Comparison of ENCODE assay signal across 18 mouse cellular contexts in the genomic region with DNA sequence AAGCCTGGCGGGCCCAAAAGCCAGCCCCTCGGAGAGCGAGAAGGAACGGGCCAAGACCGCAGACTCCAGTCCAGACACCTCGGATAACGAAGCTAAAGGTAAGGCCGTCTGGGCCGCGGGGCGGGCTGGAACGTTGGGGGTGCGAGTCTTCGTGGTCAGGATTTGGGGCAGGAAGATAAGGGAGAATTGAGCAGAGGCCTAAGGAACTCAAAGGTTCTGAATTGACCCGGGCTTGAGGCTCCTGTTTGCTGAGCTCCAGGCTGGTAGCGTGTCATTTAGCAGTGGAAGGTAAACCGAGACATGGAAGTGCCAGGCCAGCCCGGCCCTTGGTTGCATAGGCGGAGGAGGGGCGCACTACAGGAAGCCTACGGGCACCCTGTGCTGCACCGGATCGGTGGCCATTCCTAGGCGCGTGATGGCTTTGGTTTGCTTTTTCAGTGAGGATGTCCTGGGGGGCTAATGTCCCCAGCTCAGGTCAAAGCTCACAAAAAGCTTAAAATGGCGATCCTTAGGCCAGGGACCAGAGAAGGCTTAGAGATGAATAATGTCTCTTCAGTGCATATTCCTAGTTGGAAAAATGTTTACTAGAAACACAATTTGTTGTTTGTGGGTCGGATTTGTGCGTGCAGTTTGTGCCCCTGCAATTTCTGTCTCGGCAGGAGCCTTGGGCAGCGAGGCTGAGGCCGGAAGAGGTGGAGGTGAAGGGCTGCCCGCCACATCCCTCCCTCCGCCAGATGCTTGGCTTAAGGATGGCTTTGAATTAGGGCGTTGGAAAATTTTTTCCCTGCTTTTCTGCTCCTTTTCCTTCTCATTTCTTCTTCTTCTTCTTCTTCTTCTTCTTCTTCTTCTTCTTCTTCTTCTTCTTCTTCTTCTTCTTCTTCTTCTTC. TPM values are rescaled to one million over a fixed set of nuclear protein-coding genes. Genes with fewer than 3 reads are reported as not detected.
DNase-seq lines count a peak whose midpoint lies in the region; ATAC-seq lines count a peak whose summit lies in the region.
"Had no signal": no experiment of that assay in that cellular context is flagged by ENCODE, and none has a peak within 500 bp of the region (broad histone marks: within the 10 kb centered on the region; RNA-seq: fewer than 3 reads in every experiment).

No protein-coding gene starts in this region.

- H3K9ac ChIP-seq in kidney, embryonic 15.5 days: peak overlapping the region; percentile 78
- H3K9ac ChIP-seq in neural tube, embryonic 13.5 days: peak overlapping the region; percentile 100
- H3K9ac ChIP-seq: heart, embryonic 13.5 days; midbrain, embryonic 13.5 days had no signal

- peak overlapping the region; percentile 65 for H3K4me3 ChIP-seq in kidney, embryonic 15.5 days (replicated peaks)
- H3K4me3 ChIP-seq in neural tube, embryonic 13.5 days: peak overlapping the region; percentile 90
- H3K4me3 ChIP-seq: heart, embryonic 13.5 days; midbrain, embryonic 13.5 days had no signal

- H3K9me3 ChIP-seq in kidney, embryonic 15.5 days (replicated peaks): no peaks in the 10 kb centered on the region
- no peaks in the 10 kb centered on the region for H3K9me3 ChIP-seq in neural tube, embryonic 13.5 days
- H3K9me3 ChIP-seq: heart, embryonic 13.5 days; midbrain, embryonic 13.5 days had no signal

- ATAC-seq in kidney, embryonic 15.5 days (replicated peaks; ENCODE audit: low FRiP score): no peak
- no peak for ATAC-seq in neural tube, embryonic 13.5 days (ENCODE audit: low read depth)
- ATAC-seq: forebrain, embryonic 14.5 days had no signal

- H3K36me3 ChIP-seq in kidney, embryonic 15.5 days: no peaks in the 10 kb centered on the region
- H3K36me3 ChIP-seq in neural tube, embryonic 13.5 days: no peaks in the 10 kb centered on the region
- H3K36me3 ChIP-seq: heart, embryonic 13.5 days; midbrain, embryonic 13.5 days had no signal

- peak overlapping the region; percentile 77 for H3K4me2 ChIP-seq in kidney, embryonic 15.5 days
- H3K4me2 ChIP-seq in neural tube, embryonic 13.5 days: peak overlapping the region; percentile 91
- H3K4me2 ChIP-seq: midbrain, embryonic 13.5 days had no signal

- WGBS in kidney, embryonic 15.5 days: 3% methylated on average over 34 of the region's 34 CpGs
- 4% methylated on average over 34 of the region's 34 CpGs for WGBS in neural tube, embryonic 13.5 days

- H3K27me3 ChIP-seq in kidney, embryonic 15.5 days: peaks cover 69% of the 10 kb centered on the region
- H3K27me3 ChIP-seq in neural tube, embryonic 13.5 days: peaks cover 83% of the 10 kb centered on the region

- peaks cover 64% of the 10 kb centered on the region for H3K4me1 ChIP-seq in kidney, embryonic 15.5 days
- peaks cover 42% of the 10 kb centered on the region for H3K4me1 ChIP-seq in neural tube, embryonic 13.5 days (replicated peaks)

- no peak for DNase-seq in kidney, adult 11 months
- peak; percentile 74 for DNase-seq in MN1 (ENCODE audit: low spot score)
- DNase-seq in kidney, postnatal 10 days: peak; percentile 61
- DNase-seq in embryo, embryonic 9.5 days (ENCODE audit: extremely low spot score): no peak
- no peak for DNase-seq in left cerebral cortex, adult 11 months (ENCODE audit: low spot score)
- no peak for DNase-seq in thymus, postnatal 36 days
- DNase-seq: adrenal gland, postnatal 10 days; cerebellum, postnatal 36 days; liver; lung, postnatal 10 days; right cerebral cortex, postnatal 14 days had no signal

- H3K27ac ChIP-seq in kidney, embryonic 15.5 days: peak overlapping the region; percentile 92
- peak overlapping the region; percentile 88 for H3K27ac ChIP-seq in neural tube, embryonic 13.5 days (replicated peaks)
- H3K27ac ChIP-seq: heart, embryonic 13.5 days; midbrain, embryonic 13.5 days had no signal

RNA-seq across cellular contexts. Expression of gene Hoxc5, which starts 0.5 kb away (rescaled TPM):
- 3.6 and 4.8 TPM in 2 replicates for polyA plus RNA-seq in kidney, embryonic 15.5 days (2015; fragmentation: Nextera tagmentation; extraction: Ambion mirVana)
- polyA plus RNA-seq in neural tube, embryonic 13.5 days (2015; fragmentation: Nextera tagmentation; extraction: Ambion mirVana): 18.8 and 32.2 TPM in 2 replicates
- polyA plus RNA-seq: forebrain, embryonic 14.5 days had no signal

RNA-seq across cellular contexts. Expression of gene Hoxc10, which starts 1.2 kb away (rescaled TPM):
- 52.4 and 53.5 TPM in 2 replicates for polyA plus RNA-seq in kidney, embryonic 15.5 days (2015; fragmentation: Nextera tagmentation; extraction: Ambion mirVana)
- 58.5 and 92.4 TPM in 2 replicates for polyA plus RNA-seq in neural tube, embryonic 13.5 days (2015; fragmentation: Nextera tagmentation; extraction: Ambion mirVana)
- polyA plus RNA-seq: embryonic facial prominence, embryonic 14.5 days; forebrain, embryonic 14.5 days; heart, embryonic 13.5 days; hindbrain, embryonic 11.5 days; midbrain, embryonic 13.5 days had no signal

RNA-seq across cellular contexts. Expression of gene Hoxc9, which starts 8.5 kb away (rescaled TPM):
- polyA plus RNA-seq in kidney, embryonic 15.5 days (2015; fragmentation: Nextera tagmentation; extraction: Ambion mirVana): 10.0 and 10.7 TPM in 2 replicates
- polyA plus RNA-seq in neural tube, embryonic 13.5 days (2015; fragmentation: Nextera tagmentation; extraction: Ambion mirVana): 40.9 and 43.4 TPM in 2 replicates
- polyA plus RNA-seq: embryonic facial prominence, embryonic 14.5 days; forebrain, embryonic 14.5 days; heart, embryonic 13.5 days; hindbrain, embryonic 11.5 days; midbrain, embryonic 13.5 days had no signal

RNA-seq across cellular contexts. Expression of gene Hoxc11, which starts 13.5 kb away (rescaled TPM):
- polyA plus RNA-seq in kidney, embryonic 15.5 days (2015; fragmentation: Nextera tagmentation; extraction: Ambion mirVana): 1.7 and 2.9 TPM in 2 replicates
- 2.6 and 3.8 TPM in 2 replicates for polyA plus RNA-seq in neural tube, embryonic 13.5 days (2015; fragmentation: Nextera tagmentation; extraction: Ambion mirVana)
- polyA plus RNA-seq: embryonic facial prominence, embryonic 14.5 days; forebrain, embryonic 14.5 days; heart, embryonic 13.5 days; hindbrain, embryonic 11.5 days; midbrain, embryonic 13.5 days had no signal

RNA-seq across cellular contexts. Expression of gene Hoxc8, which starts 22.7 kb away (rescaled TPM):
- polyA plus RNA-seq in kidney, embryonic 15.5 days (2015; fragmentation: Nextera tagmentation; extraction: Ambion mirVana): 8.7 and 11.1 TPM in 2 replicates
- 75.8 and 85.5 TPM in 2 replicates for polyA plus RNA-seq in neural tube, embryonic 13.5 days (2015; fragmentation: Nextera tagmentation; extraction: Ambion mirVana)
- polyA plus RNA-seq: embryonic facial prominence, embryonic 14.5 days; forebrain, embryonic 14.5 days; heart, embryonic 13.5 days; hindbrain, embryonic 11.5 days; midbrain, embryonic 13.5 days had no signal

Comparison
In these comparisons a context has a peak if more than half of its experiments do, and no peak if none do; other contexts are left out.
1. DNase-seq: peak in MN1 (single experiment) and kidney, postnatal 10 days (single experiment); none in kidney, adult 11 months (single experiment), embryo, embryonic 9.5 days (single experiment), left cerebral cortex, adult 11 months (single experiment) and thymus, postnatal 36 days (0 of 2).